Mouse (Mus musculus) lung, adult 2 months (tissue): ENCODE measurements around the gene Gabbr1.

Experiments
- CTCF ChIP-seq: fragments of 200-500 bp; IDR thresholded peaks from 2 replicates; pipeline ENCODE4 v1.5.1; 2011; ENCODE audit warnings: mild to moderate bottlenecking, low read length, control low read depth; ENCODE audit not compliant: insufficient read depth
- POLR2A ChIP-seq: fragments of 200-500 bp; IDR thresholded peaks from 2 replicates; pipeline ENCODE4 v1.6.1; 2011; ENCODE audit warnings: low read depth, mild to moderate bottlenecking, control low read depth, low read length, borderline replicate concordance; ENCODE audit errors: extremely low read depth

GRCm38 (mm10) chr17:37081659-37082058, 35.9 kb downstream of the Gabbr1 start:
- TF ChIP-seq CTCF (no peak), POLR2A (no peak)
